Mouse (Mus musculus) c-Kit-positive CD71-positive TER-119-positive erythroid progenitor cells, embryonic 14.5 days (primary cell): ENCODE results near the gene Prex1.

ENCODE experiments used
- DNase-seq: peaks from one replicate; pipeline ENCODE4 v3.0.0-alpha.2; 2013; ENCODE audit warnings: low spot score

Gene Prex1

DNA sequence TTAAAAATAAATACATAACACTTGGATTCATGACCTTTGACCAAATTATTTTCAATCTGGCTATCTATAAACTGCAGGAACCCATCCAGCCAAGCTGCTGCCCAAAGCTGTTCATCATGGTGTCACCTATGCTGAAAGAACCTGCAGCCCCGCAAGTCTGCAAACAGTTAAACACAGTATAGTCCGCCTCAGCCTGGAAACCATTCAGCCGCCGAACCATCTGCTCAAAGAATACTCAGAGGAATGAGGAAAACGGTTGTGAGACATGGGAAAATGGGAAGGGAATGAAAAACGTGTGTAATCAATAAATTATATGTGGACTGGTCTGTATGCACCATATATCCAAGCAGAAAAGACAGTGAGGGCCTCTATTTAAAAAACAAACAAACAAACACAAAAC is 13.3 kb upstream of the Prex1 start:
- no peak for DNase-seq

DNA sequence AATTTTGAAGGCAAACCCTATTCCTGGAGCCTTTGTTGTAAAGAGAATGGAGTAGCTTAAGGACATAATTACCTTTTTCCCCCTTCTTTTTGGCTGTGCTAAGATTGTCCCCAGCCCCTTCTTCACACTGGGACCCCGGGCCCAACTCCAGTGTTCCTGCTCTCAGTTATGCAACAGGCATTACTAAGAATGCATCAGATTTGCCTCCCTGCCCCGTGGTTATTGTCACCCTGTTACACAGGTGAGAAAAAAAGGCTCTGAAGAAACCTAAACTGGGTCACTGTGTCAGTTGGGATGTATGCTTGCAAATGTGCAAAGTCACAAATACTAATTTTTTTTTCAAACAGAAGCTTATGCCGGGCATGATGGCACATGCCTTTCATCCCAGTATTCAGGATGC is 6.8 kb upstream of the Prex1 start:
- DNase-seq, result no peak

DNA sequence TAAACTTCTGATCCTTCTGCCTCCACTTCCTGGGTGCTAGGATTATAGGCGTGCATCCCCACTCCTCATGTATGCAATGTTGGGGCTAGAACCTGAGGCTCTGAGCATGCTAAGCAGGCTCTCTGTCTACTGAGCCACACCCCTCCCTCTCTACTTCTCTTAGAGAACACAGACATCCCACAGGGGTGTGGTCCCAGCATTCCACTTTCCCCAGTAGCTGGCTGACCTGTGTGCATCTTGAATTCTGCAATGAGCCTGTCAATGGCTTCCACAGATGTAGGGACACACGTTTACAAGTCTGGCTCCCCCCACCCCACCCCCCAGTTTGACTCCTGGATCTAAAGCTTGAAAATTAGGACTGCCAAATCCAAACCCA is 6.3 kb upstream of the Prex1 start:
- DNase-seq, result no peak

DNA sequence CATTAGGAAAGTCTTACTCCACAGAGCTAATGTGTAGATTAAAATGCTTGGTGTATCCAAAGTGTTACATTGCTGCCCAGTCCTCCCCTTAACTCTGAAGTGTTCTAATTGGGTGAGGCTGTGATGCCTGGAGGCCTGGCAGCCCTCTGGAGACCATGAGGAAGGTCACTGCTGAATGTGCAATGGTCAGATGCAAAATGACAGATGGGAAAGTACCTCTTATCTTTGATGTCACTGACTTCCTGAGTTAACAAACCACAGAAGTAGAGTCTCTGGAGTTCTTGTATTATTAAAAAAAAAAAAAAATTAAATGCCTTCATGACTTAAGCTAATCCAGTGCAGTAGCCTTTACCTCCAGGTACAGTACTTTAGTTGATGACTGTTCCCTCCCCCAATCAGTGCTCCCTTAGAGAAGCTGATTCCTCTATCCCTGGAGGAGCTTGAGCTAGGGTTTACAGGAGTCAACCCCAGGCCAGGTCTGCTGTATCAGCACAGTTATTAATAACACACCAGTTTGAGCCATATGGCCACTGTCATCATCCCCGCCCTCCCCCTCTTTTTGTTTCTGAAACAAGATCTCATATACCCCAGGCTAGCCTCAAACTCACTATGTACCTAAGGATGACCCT is 5.8 kb upstream of the Prex1 start:
- no peak for DNase-seq

DNA sequence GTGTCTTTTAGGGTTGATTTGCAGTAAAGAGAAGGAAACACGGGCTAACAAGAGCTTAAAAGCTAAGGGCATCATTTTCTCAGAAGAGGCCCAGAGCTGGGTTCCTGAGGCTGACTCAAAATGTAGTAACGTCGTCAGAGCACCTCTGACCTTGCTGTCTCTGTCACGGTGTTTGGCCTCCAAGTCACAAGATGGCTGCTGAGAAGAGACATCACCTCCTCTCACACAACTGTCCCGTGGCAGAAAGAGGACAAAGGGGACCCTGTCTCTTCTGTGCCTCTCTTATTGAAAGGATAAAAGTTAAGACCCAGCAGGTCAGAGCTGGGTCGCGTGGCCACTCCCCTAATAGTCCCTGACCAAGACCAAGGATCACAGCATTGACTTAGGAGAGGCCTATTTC is 2.4 kb upstream of the Prex1 start:
- DNase-seq, result no peak

DNA sequence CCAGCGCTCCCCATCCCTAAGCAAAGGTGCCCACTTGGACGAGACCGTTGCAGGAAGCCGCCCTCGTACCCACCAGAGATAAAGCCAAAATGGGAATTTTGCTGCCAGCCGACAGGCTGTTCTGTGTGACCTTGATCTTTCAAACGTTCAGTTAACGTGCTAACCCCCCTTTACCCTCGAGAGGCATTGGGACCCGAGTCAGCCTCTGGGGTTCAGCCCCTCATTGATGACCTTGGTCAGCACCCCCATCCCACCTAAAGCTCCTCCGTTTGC is 731 bp upstream of the Prex1 start:
- no peak for DNase-seq

DNA sequence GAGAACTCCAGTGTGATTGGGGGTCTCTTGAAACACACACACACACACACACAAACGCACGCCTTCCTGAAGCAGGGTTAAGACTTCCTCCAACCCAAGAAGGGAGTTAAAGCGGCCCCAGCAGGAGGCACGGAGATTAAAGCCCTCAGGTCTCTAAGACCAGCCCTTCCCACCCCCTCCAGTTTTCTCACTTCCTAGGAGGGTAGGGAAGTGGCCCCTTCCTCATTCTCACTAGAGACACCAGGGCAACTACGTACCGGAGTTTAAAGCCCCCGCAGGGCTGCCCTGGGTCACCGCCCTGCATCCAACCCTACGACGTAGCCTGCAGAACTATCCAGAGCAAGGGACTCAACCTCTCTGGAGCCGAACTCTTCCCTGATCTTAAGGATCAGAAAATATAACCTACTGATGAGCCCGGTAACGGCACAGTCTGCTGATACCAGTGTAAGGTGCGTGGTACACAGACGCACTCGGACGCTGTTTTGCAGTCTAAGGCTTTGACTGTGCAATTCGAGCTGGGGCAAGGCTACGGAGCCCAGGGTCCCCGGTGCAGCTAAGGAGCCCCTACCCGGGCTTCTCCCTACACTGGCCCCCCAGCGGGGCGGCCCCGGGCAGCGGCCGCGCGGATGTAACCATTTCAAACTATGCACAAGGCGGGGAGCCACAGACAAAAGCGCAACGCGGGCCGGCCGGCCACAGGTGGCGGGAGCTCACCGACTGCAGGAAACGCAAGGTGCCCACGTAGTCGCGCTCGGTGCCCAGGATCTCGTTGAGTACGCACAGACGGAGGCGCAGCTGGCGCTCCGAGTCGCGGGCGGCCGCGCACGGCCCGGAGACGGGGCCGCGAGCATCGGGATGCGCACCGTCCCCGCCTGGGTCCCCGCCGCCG is 587 bp downstream of the Prex1 start:
- DNase-seq, result no peak

DNA sequence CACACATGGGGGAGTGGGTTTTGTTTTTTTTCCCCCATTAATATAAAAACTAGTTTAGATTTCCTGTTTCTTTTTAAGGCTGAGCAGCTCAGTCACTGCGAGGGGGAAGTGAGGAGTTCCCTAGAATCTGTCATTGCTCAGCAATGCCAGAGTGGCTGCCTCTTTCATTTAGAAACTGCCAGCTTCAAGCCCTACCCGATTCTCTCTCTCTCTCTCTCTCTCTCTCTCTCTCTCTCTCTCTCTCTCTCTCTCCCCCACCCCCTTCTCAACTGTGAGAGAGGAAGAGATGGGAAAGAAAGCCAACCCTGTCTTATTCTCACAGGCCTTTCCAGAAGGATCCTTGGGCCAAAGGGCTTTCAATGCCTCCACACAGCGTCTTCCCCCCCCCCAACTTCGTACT is 1.3 kb downstream of the Prex1 start:
- no peak for DNase-seq

DNA sequence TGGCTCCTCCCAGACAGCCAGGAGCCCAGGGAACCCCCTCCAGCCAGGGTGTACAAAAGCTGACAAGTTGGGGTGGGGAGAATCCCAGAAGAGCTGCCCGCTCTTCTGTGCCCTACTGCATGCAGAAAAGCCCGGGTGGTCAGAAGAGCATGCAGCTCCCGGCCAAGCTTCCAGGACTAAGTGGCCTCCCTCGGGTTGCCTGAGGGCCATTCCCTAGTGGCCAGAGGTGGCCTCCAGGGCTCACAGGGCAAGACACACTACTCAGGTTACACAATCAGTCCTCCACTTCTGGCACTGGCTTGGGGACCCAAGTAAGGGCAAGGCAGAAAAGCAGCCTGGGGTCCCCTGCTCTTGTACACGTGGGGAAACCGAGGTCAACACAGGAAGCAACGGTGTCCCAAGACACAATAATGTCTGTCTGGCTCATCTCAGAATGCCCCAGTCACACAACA is 1.9 kb downstream of the Prex1 start:
- DNase-seq, result no peak

DNA sequence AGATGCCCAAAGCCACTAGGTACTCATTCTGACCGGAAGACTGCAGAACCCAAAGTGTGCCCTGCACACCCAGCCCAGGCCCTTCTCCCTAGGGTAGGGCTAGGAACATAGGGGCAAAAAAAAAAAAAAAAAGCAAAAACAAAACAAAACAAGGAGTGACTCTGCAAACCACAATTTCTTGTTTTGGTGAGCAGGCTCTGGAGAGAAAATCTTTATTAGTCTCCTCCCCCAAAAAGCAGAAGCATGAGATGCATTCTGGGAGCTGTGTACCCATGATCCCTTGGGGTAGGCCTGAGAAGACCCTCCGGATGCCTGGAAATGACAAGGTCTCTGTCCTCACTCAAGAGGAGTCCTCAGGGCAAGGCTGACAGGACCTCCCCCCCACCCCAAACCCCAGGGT is 3.7 kb downstream of the Prex1 start:
- DNase-seq, result no peak

DNA sequence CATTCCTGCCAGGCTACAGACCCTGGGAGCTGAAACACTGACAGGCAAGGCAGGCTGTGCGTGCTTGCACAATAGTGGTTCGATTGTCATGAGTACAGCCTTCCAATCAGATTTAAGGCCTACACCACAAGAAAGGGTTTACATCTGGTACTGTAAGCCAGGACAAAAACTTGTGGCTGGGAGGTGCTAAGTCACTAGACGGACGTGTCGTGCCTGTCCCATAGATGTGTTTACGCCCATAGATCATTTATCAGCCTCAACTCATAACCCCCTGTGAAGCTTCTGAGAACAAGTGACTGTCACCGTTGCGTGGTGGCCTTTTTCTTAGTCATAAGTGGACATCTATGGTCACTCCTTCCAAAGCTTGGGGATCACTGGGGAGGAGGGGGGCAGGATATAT is 5.3 kb downstream of the Prex1 start:
- DNase-seq, result no peak

DNA sequence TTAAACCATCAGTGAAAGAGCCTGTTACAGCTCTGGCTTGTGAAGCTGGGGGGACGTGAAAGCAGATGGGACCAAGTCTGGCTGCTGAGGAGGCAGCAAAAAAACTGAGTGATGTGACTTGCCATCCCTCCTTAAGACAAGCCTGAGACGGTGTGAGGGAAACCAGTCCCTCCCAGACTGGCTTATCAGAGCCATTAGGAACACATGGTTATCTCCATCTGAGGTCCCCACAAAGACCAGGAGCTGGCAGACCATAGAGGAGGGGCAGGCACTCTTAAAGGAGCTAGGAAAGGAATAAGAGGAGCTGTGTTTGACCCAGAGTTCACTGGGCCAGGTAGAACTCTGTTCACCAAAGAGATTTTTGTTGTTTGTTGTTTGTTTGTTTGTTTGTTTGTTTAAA is 7.1 kb downstream of the Prex1 start:
- peak; percentile 82 for DNase-seq

DNA sequence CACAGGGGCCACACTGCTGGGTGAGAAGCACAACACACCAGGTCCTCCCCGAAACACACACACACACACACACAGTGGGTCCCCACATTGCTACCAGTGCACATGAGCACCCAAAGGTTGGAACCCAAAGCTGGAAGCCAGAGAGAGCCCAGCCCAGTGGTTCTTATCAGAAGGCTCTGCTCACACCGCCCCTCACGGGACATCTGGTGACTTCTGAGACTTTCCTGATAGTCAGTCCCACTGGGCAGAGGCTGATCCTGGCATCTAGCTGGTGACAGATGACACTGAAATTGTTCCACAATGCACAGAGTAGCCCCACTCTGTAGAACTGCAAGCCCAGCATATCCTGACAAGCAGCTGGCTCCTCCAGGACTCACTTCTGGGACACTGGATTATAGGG is 10.1 kb downstream of the Prex1 start:
- peak; percentile 84 for DNase-seq

DNA sequence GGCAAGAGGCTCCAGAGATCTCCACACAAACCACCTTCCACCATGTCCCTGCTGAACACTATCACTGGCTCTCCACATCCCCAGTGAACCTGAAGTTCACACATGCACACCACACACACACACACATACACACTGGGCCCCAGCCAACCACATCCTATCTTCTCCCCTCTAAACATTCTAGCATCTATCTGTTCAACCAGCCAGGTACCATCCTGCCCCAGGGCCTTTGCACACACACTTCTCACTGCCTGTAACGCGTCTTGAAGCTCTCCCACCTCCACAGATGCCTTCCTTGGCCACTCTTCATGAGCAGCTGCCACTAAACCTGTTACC is 11.6 kb downstream of the Prex1 start:
- DNase-seq, result no peak

DNA sequence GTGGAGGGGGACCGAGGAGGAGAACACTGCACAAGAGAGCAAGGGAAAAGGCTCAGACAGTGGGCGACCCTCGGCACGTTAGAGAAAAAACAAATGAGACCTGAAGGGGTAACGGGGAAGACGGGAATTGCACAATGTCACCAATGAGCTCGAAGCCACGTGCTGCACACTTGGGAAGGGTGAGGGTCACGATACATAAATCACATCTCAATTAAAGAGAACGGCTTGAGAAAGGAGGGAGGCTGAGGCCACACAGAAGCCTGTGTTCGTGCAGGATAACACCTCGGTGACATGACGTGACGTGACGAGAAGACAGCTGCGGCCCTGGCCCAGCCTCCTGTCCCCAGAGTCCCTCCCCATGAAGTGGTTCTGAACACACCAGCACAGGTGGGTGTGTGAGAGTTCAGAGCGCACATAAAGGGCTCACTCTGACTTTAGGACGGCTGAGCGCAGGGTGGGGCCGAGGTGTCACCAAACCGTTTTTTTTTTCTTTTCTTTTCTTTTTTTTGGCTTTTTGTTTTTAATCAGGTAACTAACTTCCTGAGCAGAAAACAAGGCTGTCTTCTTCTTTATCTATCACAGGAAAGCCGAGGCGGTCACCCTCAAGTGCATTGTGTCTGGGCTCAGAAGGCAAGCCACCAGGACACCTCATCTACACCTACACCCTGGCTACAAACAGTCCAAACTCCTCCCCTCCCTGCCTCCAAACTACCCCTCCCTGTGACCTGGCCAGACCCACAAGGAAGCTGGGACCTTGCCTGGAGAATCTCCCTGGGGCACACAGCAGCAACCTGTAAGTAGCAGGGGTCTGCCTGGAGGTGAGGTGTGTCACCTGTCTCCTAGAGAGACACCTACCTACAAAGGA is 12.2 kb downstream of the Prex1 start:
- DNase-seq, result no peak

DNA sequence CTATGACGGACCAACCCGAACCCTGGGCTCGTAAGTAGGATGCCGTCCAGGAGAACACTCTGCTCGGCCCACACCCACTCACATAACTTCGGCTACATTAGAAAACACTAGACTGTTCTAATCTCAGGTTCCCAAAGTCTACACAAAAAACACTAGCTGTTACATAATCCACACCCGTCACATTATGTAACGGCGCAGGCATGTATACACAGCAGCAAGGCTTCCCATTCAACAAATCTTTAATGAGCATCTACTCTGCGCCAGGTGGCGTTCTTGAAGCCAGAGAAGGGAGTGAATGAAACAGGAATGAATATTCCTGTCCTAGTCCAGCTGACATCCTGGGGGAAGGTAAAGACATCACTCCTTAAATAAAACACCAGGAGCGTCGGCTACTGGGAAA is 12.9 kb downstream of the Prex1 start:
- DNase-seq, result no peak

DNA sequence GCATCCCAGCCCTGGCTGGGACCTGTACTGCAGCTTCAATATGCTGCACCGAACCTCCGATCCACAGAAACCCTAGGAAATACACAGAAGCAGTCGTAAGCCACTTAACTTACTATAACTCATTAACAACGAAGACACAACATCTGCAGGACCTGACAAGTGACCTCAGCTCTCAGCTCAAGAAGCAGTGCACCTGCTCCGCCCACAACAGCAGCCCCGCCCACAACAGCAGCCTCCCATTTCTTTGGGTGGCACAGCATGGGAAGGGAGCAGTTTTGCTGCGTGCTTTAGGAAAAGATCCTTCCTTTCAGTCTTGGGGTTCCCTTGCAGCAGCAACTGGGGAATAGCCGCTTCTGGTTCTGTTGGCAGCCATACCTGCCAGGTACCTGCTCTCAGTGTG is 13.5 kb downstream of the Prex1 start:
- DNase-seq, result no peak

DNA sequence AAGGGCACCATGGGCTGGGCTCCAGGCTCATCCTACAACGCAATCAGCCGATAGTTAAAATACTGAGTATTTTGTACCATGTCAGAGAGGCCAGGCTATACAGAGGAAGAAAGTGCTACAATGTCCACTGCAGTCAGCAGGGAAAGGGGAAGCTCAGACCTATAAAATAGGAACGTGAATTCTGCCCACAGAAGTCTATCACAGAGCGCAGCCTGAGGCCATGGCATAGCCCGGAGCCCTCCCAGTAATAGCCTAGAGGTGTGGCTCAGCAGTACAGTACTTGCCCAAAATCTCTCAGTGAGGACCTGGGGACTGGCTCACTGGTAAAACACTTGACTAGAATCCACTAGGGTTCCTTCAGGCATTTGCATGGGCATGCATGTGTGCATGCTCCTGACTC is 14.1 kb downstream of the Prex1 start:
- DNase-seq, result no peak

DNA sequence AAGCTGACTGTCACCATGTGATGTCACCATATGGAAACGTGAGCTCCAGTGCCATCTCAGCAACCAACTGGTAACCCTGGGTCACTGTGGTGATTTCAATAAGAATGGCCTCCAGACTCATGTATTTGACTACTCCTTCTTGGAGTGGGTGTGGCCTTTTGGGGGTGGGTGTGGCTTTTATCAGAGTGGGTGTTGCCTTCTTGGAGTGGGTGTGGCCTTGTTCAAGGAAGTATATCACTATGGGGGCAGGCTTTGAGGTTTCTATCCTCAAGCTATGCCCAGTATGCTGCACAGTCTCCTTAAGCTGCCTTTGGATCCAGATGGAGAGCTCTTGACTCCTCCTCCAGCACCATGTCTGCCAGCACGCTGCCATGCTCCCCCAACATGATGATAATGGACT is 19.0 kb downstream of the Prex1 start:
- peak; percentile 78 for DNase-seq

DNA sequence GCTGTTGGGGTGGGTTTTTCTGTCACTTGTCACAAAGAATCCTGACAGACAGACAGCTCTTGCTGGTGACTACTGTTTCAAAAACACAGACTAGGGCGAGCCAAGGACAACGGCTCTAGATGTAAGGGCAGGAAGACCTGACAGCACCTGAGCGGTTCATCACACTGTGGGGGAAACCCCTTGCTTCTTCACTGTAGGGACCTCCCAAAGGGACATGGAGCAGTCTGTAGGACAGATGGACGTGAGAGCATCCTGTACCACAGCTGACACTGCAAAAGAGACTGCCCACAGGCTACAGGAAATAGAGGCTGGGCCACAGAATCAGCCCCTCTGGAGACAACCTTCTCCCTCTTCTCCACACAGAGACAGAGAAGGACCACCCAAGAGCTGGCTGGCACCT is 20.2 kb downstream of the Prex1 start:
- no peak for DNase-seq

DNA sequence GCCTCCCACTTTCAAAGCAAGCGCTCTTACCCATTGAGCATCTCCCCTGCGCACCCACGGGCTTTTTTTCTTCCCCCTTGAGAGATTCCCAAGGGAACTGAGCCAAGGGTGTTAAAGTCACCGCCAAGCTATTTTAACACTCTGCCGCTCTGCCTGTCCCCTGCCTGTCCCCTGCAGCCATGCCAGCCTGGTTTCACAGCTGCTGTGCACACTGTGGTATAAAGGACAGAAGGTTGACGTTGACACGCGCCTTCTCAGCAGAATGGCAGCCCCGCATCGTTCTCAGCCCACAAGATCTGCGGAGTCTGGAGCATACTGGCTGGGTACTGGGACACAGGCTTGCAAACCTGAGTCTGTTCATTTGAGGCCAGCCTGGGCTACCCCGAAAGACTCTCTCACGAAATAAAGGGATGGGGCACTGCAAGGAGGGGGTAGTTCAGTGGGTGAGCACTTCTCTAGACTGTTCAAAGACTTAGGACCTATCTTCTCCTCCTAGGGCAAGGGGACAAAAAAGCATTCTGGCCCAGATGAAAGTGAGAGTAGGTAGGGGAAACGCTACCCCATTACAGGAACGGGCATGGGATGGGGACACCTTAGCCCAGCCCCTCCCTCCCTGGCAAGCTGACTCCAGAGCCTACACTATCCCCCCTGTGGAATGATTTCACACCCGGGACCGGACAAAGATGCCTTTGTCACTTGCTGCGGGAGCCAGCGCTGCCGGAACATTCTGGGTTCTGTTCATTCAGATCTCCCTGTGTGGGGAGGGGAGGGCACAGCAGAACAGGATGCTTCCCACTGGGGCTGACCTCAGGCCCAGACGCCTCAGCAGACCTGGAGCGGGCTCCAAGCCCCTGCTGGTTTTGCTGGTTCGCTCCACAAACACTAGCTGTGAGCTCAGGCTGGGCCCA is 21.8 kb downstream of the Prex1 start:
- no peak for DNase-seq

DNA sequence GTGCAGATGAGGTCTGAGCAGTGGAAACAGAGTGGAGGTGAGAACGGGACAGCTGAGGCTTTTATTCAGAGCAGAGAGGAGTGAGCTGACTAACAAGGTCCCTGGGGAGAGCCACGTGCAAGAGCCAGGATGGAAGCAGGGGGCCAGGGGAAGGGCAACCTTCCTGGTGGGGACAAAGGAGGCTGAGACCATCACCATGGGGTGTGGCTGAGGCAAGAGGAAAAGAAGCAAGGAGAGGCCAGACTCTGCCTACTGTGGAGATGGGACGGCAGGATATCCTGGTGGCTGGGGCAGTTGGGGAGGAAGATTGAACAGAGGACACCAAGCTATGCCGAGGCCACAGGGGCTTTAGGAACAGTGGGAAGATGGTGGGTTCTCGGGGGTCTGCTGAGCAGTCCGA is 26.7 kb downstream of the Prex1 start:
- DNase-seq, result no peak
